Mouse (Mus musculus): ENCODE measurements around the gene Mlxip.

Mlxip gene

DNA sequence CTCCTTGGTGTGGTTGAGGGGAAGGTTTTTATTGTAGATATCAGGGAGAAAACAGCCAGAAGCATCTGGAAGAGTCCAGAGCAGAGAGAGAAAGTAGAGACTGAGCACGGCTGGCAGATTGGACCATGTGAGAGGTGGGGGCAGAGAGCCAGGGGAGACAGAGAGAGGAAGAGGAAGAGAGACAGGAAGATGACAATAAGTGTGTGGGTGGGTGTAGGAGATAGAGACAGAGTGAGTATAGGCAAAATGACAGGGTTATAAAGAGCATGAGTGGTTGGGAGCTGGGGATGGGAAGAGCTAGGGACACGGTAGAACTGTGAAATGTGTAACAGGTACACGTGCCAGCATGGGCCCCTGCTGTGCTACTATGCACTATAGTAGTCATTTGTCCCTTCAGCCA, 6.1 kb upstream of the Mlxip start:
- no peak for DNase-seq

DNA sequence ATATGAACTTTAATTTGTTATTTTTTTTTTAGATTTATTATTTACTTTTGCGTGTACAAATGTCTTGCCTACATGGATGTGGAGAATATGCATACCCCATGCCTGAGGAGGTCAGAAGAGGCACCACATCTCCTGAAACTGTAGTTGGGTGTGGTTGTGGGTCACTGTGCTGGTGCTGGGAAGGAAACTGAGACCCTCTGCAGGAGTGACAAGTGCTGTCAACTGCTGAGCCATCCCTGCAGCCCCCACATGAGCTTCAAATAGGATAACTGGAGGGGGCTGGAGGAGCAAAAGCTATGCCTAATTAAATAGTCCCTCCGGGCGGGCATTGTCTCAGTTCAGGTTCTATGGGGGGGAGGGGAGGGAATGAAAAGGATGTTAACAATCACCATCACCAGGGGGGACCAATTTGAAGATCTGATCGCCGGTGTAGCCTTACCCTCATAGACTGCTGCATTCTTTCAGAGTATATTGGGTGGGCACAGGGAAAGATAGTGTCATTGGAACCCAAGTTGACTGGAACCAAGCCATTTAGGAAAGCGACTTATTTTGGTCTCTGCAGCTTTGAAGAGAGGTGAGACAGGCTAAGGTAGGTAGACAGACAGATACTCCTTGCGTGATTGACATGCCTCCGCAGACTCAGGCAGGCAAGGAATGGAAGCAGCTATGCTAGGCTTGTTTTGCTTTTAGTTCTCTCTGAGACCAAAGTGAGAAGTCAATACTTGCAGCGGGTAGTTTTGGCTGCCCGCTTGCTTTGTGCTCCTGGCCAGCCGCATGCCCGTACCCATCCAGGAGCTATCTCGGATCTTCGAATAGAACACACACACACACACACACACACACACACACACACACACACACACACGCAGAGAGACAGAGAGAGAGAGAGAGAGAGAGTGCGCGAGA, 3.8 kb upstream of the Mlxip start:
- no peak for DNase-seq

DNA sequence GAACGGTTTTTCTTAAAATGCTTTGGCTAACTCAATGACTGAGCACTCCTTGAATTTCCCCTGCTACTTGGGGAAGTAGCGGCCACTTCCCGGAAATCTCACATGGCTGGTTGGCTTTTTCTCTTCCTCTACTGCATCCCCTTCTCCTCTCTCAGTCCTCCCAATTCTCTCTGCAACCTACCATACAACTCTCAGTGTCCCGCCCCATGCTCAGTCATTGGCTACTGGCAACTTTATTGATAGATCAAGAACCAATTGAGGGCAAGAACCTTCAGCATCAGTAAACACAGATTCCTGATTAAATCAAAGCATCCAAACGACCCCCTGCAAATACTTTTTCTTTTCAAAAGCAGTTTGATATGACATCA, 3.2 kb upstream of the Mlxip start:
- DNase-seq = no peak

DNA sequence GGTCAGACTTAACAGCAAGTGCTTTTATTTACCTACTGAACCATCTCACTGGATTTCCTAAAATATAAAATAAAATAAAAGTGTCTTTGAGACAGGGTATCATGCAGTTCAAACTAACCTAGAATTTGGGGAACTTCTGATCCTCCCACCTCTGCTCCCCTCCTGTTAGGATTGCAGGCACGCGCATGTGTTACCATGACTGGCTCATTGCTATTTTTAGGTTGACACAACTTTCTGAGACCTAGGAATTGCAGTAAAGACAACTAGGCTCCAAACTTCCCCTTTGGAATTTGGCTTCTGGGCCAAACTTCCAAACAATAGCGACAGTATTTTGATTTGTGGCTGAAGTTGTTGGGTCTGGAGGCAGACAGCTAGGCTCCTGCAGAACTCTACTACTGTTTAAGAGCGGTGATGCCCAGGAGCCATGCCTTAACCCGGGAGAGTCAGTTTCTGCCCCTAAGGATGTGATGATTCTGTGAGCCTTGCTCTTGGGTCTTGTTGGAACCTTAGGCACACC, 754 bp upstream of the Mlxip start:
- no peak for DNase-seq

DNA sequence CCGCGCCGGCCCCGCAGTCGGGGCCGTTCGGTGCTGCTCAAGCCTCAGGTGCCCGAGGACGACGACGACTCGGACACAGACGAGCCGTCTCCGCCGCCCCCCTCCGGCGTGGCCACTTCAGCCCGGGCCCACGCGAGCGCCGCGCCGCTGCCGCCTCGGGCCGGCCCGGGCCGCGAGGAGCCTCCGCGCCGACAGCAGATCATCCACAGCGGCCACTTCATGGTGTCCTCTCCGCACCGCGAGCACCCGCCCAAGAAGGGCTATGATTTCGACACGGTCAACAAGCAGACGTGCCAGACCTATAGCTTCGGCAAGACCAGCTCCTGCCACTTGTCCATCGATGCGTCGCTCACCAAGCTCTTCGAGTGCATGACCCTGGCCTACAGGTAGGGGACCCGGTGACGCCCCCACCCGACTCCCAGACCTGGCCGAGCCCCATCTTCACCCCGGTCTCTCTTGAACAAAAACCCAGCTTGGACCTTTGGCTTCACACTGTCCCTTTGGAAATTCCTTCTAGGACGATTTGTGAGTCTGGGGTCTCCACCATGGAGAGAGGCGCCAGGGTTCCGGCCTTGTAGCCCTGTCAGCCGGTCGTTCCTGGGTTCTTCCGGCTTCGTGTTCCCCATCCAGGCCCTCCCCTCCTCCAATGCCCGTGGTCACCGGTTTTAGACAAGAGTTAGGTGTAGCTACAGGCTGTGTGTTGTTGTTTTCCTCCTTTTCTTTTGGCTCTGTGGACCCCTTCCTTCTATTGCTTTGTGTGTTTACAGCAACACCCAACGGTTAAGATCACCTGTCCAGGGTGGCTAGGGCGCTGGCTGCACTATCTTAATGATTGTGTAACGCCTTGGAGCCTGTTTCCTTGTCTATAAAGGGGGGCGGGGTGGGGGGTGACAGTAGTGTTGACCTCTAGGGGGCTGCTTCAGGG, 621 bp downstream of the Mlxip start:
- DNase-seq = peak; percentile 40 to 56

DNA sequence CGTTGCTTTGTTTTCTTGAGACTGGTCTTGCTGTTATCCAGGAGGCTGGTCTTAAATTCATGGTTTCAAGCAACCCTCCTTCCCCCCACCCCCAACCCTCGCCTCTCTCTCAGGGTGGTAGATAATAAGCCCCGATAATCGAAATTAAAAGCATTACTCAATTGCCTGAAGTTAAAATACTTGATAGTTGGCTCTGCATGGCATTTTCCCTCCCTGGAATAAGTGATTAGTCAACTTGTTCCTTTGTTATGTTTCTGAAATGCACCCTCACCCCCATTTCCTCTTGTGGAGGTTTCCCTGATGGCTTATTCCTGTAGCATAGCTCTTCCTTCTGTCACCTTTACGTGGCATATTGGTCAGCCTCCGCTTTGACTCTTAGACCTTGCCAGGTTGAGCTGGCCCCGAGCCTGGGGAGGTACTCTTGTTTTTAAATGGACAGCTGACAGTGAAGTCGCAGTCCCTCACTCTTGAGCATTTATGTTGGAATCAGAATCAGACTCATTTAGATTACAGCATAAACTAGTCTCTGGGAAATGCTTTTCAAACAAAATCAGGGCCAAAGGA, 2.4 kb downstream of the Mlxip start:
- no peak for DNase-seq

DNA sequence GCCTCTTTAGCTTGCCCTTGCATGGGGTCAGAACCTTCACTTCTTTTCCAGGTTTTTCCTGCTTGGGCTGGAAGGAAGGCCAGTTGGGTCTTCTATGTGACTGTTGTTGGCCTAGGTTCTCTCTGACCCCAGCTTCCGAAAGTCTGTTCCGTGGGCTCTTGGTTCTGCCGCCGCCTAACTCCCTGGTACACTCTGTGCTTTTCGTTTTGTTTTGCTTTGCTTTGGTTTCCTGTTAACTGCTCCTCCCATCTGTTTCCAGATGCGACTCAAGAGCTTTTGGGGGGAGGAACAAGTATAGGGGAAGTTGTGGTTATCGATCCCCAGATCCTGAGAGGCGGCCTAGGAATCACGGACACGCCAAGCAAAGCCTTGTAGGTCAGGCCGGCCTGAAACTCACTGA, 3.2 kb downstream of the Mlxip start:
- peak; percentile 64 to 73 for DNase-seq

DNA sequence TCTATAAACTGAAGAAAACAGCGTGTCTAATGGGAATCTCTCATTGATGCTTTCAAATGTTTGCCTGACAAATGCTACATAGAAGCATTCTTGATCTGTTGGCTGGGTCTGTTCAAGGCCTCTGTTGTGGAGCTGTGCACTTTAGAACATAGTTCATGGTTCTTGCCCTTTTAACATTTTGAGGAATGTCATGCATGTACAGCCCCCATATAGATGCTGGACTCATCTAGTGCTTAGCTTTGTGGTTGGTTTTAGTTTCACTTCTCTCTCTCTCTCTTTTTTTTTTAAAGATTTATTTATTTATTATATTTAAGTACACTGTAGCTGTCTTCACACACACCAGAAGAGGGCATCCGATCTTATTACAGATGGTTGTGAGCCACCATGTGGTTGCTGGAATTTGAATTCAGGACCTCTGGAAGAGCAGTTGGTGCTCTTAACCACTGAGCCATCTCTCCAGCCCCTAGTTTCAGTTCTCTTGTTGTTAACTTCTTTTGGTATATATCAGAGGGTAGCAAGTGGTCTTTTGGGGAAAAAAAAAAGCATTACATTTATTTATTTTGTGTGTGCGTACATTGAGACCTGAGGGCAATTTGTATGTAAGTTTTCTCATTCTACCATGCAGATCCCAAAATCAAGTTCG, 4.4 kb downstream of the Mlxip start:
- DNase-seq = no peak

DNA sequence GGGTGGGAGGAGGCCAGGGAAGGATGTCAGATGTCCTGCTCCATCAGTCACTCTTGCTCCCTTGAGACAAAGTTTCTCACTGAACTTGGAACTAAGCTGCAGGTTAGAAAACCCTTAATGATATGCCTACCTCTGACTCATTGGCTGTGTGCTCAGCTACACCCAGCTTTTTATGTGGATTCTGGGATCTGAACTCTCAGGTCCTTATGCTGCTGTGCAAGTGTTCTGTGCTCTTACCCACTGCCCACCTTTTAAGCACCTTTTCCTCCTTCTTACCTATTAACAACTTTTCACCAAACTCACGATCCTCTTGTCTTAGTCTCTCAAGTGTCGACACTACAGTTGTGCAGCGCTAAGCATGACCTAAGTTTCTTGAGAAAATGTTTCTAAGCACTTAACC, 9.9 kb downstream of the Mlxip start:
- no peak for DNase-seq

DNA sequence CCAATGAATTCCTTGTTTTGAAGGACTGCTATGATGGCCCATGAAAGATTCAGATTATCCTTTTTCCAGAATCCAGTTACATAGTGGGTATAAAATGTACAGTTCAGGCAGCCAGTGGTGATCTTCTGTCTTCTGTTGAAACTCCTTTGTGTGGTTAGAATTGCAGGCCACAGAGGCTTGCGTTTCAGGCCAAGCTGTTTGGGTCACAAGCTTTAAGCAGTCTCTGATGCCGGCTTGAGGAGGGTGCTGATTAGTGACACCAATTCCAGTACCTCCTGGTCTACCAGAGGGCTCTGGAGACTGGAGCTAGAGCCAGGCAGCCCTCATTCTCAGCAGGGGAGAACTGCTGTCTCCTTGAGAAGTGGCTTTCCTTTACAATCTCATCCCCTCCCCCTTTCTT, 12.4 kb downstream of the Mlxip start:
- no peak for DNase-seq

DNA sequence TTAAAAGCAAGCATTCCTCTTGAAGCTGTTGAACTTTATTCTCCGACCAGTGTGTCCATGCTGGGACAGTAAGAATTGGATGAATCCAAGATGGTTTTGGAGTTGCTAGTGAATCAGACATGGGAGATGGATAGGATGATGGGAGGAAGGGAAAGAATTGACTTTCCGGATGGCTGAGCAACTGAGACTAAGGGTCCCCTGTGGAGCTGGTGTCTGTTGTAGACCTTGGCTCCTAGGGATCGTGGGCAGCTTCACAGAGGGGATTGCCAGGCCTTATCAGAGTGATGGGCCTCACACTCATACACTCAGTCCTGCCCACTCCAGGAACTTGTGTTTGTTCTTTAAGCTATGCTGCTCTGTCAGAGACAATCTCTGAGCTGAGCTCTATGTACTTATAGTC, 13.6 kb downstream of the Mlxip start:
- no peak for DNase-seq

DNA sequence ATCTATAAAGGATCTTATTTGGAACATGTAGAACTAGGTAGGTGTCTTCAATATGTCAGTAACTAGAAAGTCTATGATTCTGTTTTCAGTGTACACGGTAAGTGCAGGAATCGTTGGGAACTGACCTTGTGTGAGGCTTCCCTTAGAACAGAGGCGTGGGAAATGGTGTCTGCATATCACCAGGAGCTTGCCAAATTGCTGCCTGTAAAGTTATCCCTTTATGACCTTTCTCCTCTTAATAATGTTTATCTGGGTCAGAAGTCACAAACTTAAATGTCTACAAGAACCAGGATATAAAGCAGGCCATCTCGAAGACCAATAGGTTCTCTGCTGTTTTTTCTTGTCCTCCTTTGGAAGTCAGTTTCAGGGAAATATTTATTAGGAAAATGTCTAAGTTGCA, 17.6 kb downstream of the Mlxip start:
- no peak for DNase-seq

DNA sequence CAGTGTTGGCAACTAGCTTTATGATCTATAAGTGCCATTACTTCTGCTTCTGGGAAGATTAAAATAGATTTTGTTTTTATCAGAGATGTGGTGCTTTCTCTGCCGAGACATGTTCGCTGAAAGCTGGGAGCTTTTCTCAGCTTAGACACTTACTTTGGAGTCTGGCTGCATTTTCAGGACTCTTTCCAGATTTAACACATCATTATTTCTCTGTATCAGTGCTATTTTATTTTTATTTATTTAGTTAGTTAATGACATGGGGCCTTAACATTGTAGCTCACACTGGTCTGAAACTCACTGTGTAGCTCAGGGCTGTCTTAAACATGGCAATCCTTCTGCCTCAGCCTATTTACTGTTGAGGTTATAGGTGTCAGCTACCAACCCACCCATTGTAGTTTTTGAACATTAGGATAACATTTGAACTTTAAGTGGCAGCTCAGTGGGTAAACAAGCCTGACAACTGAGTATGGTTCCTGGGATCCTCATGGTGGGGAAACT, 19.3 kb downstream of the Mlxip start:
- DNase-seq = no peak

DNA sequence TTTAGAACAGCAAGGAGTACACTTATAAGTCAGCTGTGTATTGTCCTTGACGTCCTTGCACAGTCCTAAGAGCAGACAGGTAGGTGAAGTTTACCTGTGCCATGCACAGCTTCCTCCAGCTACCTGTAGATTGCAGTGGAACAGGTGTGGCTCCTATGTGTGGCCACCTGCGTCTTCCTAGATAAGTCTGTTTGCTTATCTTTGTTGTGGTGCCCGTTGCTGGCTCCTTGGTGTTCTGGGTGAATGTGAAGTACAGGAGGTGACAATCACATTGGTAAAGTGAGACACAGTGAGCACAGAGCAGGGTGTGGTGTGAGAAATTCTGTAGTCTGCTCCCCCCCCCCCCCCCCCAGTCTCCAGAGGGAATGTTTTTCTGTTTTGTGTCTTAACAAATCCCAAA, 21.6 kb downstream of the Mlxip start:
- peak in 1 of 2 experiments; percentile 52 for DNase-seq

DNA sequence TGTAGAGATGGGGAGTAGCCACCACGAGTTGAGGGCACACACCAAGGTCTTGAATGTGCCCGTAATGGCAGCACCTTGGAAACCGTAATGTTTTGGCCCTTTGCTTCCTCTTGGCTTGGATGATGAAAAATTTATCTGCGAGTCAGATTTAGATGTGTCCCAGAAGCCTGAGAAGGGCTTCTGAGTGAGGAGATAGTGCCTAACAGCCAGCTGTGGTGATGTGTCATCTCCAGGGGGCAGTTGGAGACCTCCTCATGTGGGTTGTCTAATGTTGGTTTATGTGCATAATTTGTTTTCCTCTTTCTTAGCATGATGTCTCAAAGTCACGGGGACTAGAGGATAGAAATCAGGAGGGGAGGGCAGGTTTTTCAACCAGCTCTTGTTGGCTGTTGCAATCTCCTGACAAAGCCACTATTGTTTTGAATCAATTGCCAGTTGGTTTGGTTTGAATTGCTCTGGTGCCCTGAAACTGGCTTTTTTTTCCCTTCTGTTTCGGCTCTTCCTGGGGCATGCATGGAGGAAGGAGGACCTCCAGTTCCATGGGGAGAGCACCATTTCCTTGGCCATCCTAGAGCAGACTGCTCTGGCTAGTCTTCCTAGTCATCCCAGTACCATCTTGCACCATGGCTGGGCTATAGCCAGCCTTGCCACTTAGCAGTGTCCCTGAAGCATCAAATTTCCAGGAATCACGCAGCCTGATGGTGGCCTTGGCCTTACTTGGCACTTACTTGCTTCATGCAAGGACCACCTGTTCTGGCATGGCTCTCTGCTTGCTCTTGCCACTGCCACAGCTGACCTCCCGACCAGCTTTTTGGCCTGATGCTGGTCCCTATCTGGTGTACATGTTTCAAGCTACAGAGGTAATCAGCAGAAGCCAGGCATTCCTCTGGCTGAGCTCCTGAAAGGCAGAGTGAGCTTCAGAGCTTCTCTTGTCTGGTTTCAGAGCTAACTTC, 22.2 kb downstream of the Mlxip start:
- no peak for DNase-seq

DNA sequence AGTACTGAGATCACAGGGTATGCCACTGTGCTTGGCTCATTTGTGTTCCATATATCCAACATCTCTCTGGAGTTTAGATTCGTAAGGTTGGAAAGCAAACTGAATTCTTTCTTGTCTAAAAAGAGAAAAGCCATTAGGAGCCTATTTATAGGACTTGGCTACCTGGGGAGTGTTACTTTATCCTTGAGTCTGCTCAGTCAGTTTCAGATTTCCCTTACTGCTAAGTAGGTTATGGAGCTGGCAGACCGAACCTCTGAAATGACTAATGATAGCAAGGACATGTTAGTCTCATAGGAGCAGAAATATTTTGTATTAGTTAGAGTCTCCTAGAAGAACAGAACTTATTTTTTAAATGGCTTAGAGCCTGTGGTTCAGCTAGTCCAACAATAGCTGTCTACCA, 29.3 kb downstream of the Mlxip start:
- no peak for DNase-seq

DNA sequence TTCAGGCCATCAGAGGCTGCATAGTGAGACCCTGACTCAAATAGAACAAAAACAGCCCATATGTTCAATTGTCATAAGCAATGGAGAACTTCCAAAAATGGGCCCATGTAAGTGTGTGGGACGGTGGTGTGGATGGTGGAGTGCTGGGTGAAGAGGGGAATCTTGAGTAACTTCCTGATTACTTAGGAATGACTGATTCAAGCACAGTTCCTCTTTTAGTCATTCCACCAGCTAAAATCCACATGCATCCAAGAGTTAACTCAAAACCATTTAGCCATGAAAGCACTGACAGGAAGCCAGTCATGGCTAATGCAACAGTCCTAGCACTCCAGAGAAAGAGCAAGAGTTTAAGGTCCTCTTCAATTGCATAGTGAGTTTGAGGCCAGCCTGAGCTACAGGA, 33.0 kb downstream of the Mlxip start:
- no peak for DNase-seq

DNA sequence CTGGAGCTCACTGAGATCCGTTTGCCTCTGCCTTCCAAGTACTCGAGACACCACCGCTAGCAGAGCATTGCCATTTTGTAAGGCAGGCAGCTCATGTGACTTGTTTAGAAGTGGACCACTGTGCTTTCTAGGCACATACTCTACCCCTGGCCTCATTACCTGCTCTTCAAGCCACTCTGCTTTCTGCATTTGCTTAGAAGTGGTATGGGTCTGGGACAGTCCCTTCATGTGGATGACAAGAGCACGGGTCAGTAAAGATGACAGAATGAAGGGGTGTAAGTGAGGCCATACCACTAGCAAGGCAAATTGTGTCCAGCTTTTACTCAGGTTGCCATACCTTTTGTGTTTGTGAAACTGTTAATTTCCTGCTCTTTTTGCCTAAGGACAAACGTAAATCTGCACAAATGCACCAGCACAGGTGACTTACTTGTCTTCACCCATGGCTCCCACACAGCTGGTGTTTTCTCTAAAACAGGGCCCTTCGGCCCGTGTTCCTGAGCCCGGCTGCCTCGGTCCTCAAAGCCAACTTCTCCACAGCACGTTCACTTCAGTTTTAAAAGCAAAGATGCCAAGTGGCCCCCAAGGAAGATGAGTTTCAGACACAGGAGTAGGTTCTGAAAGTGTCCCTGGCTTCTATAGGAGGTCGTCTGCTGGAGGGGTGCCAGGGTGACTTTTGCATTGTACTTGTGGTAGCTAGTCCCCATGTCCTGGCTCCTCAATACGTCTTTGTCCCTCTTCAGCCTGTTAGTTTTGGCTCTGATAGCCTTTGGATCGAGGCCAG, 37.1 kb downstream of the Mlxip start:
- peak; percentile 63 to 78 for DNase-seq

DNA sequence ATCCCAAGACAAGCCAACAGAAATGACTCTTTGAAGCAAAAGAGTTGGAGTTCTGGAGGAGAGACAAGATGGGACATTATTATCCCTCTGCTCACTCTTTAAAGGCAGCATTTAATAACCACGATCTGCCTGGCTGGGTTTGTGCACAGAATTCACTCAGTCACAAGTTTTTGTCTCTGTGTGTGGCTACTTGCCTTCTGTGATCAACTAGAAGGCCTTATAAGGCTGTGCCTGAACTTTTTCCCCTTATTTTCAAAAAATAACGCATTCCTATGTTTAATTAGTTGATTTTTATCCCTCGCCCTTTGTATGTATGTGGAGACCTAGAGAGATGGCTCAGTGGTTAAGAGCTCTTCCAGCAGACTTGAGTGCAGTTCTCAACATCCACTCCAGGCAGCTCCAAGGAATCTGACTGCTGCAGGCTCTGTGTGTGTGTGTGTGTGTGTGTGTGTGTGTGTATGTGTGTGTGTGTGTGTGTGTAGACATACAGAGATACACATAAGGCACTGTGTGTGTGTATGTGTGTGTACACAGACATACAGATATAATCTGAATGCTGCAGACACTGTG, 37.8 kb downstream of the Mlxip start:
- no peak for DNase-seq

DNA sequence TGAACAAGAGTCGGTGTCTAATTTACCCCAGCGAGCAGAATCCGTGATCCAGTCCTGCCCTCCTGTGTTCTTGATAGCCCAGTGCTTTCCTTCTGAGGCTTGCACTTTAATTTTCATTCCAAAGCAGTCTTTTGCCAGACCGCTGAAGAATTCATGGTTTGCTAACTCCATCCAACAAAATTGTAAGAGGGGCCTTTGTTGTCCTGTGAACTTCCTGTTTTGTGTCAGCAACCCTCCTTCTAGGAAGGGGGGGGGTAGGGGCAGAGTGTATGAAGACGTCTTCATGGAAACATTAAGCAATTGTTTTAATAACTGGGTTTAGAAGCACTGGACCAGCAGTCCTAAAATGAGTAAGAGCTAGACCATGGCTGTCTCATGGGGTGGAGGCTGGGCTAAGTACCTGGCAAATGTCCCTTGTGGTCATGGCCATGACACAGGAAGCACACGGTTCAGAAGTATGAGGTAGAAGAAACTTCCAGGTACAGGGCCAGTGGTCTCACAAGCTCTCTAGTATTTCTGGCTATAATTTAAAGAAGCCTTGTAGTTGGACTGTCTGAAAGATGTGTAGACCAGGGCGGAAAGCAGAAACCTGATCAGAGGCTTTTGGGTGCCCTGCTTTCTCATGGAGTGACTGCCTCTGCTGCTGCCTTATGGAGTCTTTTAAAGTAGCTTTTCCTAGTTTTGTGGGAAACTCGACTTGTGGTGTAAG, 41.6 kb downstream of the Mlxip start:
- DNase-seq = peak; percentile 14 to 55
